Mouse (Mus musculus) embryonic fibroblast, embryonic 13.5 days (primary cell): ENCODE results near the gene Ttc19. TPM values are rescaled to one million over a fixed set of nuclear protein-coding genes. Genes with fewer than 3 reads are reported as not detected.
"Not testable (repeated sequence)": the region's sequence is repeated elsewhere in the genome, so short reads cannot be mapped to it uniquely, and the experiment has no call there.

Source experiments
- H3K27ac ChIP-seq: 2 replicates; pipeline ENCODE4 v1.5.1; 2012; ENCODE audit warnings: low read length, control low read depth, inconsistent platforms; ENCODE audit not compliant: insufficient read depth
- H3K4me1 ChIP-seq: 2 replicates; pipeline ENCODE4 v1.6.1; 2011; ENCODE audit warnings: low read length; ENCODE audit not compliant: control insufficient read depth, insufficient read depth
- H3K4me3 ChIP-seq: 2 replicates; pipeline ENCODE4 v1.5.1; 2011; ENCODE audit warnings: mild to moderate bottlenecking, control low read depth, low read length; ENCODE audit not compliant: insufficient read depth
- CTCF ChIP-seq: IDR thresholded peaks from 2 replicates; pipeline ENCODE4 v1.5.1; 2011; ENCODE audit warnings: mild to moderate bottlenecking, control low read depth, low read length, moderate library complexity, borderline replicate concordance; ENCODE audit not compliant: insufficient read depth
- POLR2A ChIP-seq: IDR thresholded peaks from 2 replicates; pipeline ENCODE4 v1.6.1; 2011; ENCODE audit warnings: low read depth, mild to moderate bottlenecking, control low read depth, low read length, moderate library complexity
- polyA plus RNA-seq: library from polyadenylated mRNA; stranded (reverse); fragments of >200 nt; gene quantifications from 2 replicates; pipeline ENCODE4 v1.2.4, GENCODE M21; 2011; ENCODE audit warnings: low read depth; ENCODE audit not compliant: missing spikeins, insufficient read length

Ttc19 gene
- polyA plus RNA-seq, 1 experiment = 46.3 TPM

DNA sequence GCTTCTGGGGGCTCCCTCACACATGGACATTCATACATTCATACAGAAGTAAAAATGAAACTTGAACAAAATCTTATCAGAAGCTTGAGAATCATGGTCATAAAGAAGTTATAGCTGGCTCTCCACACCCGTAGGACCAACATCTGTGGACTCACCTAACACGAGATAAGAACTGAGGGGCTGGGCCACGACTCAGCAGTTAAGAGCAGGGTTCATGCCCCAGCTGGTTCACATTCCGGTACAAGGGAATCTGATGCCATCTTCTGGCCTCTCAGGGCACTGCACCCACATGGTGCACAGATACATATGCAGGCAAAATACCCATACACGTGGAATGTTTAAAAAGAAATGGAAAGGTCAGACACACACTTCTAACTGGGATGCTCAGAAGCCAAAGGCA is 3.2 kb upstream of the Ttc19 start:
- Histone ChIP-seq H3K4me3 (no peak overlapping the region), H3K27ac (no peak overlapping the region)
- TF ChIP-seq CTCF (peak; percentile 75; the same call in 1 of the 2 replicates), POLR2A (no peak)

GRCm38 (mm10) chr11:62281601-62281997 is 326 bp downstream of the Ttc19 start:
- TF ChIP-seq CTCF = no peak
- TF ChIP-seq POLR2A = no peak; the same call in 1 of the 2 replicates
- Histone ChIP-seq H3K4me1 (peaks cover 9% of the 10 kb centered on the region; the same call in 1 of the 2 replicates), H3K4me3 (peak overlapping the region; percentile 87), H3K27ac (no peak overlapping the region)

More for the DNA sequence above, 3.2 kb upstream of the Ttc19 start:
- peaks cover 5% of the 10 kb centered on the region; the same call in 1 of the 2 replicates for H3K4me1 ChIP-seq

DNA sequence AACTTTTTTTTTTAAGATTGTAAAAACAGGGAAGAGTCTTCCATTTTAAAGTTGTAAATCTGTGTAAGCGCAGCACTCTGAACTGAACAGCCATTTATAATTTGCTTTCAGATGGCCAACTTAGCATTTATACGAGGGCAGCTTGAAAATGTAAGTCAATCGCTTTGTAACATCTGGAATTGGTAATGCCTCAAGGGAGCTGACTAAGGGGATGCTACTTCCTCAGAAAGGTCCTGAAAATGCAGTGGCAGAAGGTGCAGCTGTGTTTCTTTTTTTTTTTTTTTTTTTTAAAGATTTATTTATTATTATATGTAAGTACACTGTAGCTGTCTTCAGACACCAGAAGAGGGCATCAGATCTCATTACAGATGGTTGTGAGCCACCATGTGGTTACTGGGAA is 2.7 kb downstream of the Ttc19 start:
- H3K27ac ChIP-seq, H3K4me3 ChIP-seq, H3K4me1 ChIP-seq: not testable (repeated sequence)

GRCm38 (mm10) chr11:62285020-62285419 is 3.7 kb downstream of the Ttc19 start:
- TF ChIP-seq POLR2A = no peak
- no peak for TF ChIP-seq CTCF
- no peak overlapping the region for H3K4me3 ChIP-seq
- H3K4me1 ChIP-seq = peaks cover 9% of the 10 kb centered on the region; the same call in 1 of the 2 replicates
- no peak overlapping the region for H3K27ac ChIP-seq

DNA sequence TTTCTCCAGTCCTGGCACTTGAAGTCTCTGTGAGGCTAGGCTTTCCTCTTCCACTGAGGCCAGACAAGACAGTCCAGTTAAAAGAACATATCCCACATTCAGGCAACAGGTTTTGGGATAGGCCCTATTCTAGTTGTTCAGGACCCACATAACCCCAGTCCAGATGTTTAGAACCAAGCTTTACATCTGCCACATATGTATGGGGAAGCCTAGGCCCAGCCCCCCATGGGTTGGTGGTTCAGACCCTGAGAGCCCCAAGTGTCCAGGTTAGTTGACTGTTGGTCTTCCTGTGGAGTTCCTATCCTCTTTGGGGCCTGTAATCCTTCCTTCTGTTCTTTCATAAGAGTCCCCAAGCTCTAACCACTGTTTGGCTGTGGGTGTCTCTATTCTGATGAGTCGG is 6.4 kb downstream of the Ttc19 start:
- Histone ChIP-seq H3K4me1 (peaks cover 6% of the 10 kb centered on the region; the same call in 1 of the 2 replicates), H3K4me3 (no peak overlapping the region), H3K27ac (no peak overlapping the region)
- TF ChIP-seq POLR2A (no peak), CTCF (no peak)

DNA sequence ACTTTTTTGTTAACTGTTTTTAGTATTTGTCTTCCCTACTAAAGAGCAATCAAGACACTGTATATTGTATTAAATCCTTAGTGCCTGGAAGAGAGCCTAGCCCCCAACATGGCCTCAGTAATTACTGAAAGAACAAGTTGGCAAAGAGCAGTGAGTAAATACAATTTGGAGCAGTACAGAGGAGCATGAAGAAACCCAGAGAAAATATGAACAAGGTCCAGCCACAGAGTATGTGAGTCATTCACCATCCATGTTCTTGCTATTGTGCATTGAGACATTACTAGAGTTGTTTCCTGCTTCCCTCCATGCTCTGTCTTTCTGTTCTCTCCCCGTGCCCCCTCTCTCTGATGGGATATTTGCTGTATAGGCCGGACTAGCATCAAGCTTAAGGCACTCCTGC is 12.8 kb downstream of the Ttc19 start:
- no peak for TF ChIP-seq CTCF
- no peak for TF ChIP-seq POLR2A
- Histone ChIP-seq H3K4me3 (no peak overlapping the region), H3K4me1 (peaks cover 5% of the 10 kb centered on the region; the same call in 1 of the 2 replicates), H3K27ac (peak overlapping the region; percentile 44)

- H3K4me1 ChIP-seq = peaks cover 3% of the 10 kb centered on the region; the same call in 1 of the 2 replicates
- H3K27ac ChIP-seq = no peak overlapping the region
- no peak for TF ChIP-seq CTCF
- no peak overlapping the region for H3K4me3 ChIP-seq
These were observed 17.6 kb downstream of the Ttc19 start for GRCm38 (mm10) chr11:62298883-62299282.

GRCm38 (mm10) chr11:62305866-62306265 is 24.6 kb downstream of the Ttc19 start:
- H3K4me1 ChIP-seq = peaks cover 8% of the 10 kb centered on the region; the same call in 1 of the 2 replicates
- TF ChIP-seq CTCF (no peak), POLR2A (no peak)
- peak overlapping the region; percentile 61 for H3K27ac ChIP-seq
- H3K4me3 ChIP-seq = no peak overlapping the region

GRCm38 (mm10) chr11:62309296-62309695 is 28.0 kb downstream of the Ttc19 start:
- Histone ChIP-seq H3K27ac (peak overlapping the region; percentile 19; the same call in 1 of the 2 replicates), H3K4me1 (peaks cover 8% of the 10 kb centered on the region; the same call in 1 of the 2 replicates), H3K4me3 (no peak overlapping the region)
- no peak for TF ChIP-seq POLR2A
- TF ChIP-seq CTCF = no peak

DNA sequence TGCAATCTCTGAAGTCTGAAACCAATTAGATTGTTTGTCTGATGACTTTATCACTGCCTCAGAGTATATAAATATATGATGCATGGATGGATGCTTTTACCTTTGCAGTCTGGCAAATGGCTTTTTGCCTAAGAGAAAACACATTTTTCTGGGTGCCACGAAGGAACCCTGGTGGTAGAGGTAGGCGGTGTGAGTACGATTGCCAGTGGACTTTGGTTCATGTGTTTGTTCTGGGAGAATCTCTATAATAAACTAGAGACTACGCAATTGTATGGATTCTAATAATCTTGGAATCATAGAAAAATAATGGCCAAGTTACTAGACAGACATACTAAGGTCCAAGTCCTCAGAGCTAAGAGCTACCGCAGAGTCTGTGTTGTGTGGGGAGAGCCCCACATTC is 33.7 kb downstream of the Ttc19 start:
- Histone ChIP-seq H3K4me3 (no peak overlapping the region), H3K27ac (no peak overlapping the region), H3K4me1 (no peaks in the 10 kb centered on the region)
- TF ChIP-seq POLR2A = no peak
- no peak for TF ChIP-seq CTCF

DNA sequence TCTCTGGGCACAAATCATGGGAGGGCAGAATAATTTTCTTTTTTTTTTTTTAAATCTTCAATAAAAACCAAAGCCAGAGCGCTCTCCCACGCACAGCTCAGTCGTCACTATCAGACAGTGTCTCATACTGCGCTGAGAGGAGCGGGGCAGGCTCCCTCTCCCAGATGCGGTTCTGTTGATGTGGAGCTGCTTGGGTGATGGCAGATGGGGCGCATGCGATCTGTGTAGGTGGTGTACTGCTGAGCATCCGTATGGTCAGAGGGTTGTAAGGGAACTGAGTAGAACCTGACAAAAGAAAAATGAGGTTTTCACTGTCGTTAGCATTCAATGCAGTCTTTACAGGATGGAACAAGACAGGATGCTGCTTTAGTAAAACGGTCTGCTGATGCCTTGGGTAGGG is 36.5 kb downstream of the Ttc19 start:
- H3K4me1 ChIP-seq = no peaks in the 10 kb centered on the region
- TF ChIP-seq CTCF = no peak
- TF ChIP-seq POLR2A = no peak
- no peak overlapping the region for H3K27ac ChIP-seq
- no peak overlapping the region for H3K4me3 ChIP-seq
